15 mouse cellular contexts compared by ENCODE assay signal in the genomic region with DNA sequence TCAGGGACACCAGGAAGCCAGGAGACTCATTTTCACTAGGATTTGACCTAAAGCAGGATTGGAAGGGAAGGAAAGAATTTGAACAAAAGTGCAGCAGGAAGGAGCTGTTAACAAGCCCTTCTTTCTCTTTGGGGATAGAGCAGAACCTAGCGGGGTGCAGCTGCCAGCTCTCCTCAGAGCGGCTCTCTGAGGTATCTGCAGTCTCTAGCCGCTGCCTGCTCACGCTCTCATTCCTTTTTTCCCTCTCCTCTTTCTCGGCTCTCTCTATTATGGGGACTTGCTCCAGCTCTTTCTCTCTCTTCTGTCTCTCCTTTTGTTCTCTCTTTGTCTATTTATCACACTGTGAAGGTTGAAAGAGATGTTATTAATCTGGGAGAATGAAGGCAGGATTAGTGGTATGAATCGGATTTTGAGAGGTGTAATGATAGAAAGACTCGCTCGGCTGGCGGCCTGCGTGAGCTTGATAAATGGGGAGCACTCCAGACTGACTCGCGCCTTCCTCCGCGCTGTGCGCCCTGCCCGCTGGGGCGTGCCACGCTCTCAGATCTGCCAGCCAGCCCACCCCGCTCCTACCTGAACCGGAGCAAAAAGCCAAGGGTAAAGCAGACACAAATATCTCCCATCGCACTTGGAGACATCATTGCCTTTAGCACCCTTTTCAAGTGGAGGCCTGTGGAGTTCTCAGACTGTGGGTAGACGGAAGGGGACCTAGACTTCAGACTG. TPM values are rescaled to one million over a fixed set of nuclear protein-coding genes. Genes with fewer than 3 reads are reported as not detected.
DNase-seq lines count a peak whose midpoint lies in the region; ATAC-seq lines count a peak whose summit lies in the region.
"Had no signal": no experiment of that assay in that cellular context is flagged by ENCODE, and none has a peak within 500 bp of the region (broad histone marks: within the 10 kb centered on the region; RNA-seq: fewer than 3 reads in every experiment).

No protein-coding gene starts in this region.

- H3K36me3 ChIP-seq in forebrain, embryonic 14.5 days (ENCODE audit: control insufficient read depth, insufficient read depth, low read length), result 0 out of 2 replicates have a peak, but pooled peaks cover 4% of the 10 kb centered on the region
- H3K36me3 ChIP-seq in hindbrain, embryonic 16.5 days (ENCODE audit: control insufficient read depth, insufficient read depth, low read length), result no peaks in the 10 kb centered on the region; the same call in 1 of the 2 replicates
- H3K36me3 ChIP-seq in midbrain, embryonic 15.5 days (replicated peaks), result no peaks in the 10 kb centered on the region

- no peak for DNase-seq in frontal cortex, postnatal 14 days (ENCODE audit: low spot score in 2 of 2)
- DNase-seq in forebrain, embryonic 14.5 days (ENCODE audit: low spot score), result peak; percentile 64
- DNase-seq in ovary, postnatal 14 days (ENCODE audit: low spot score), result no peak
- DNase-seq in cerebellum, adult 9-11 months, result no peak
- DNase-seq in adrenal gland, postnatal 10 days, result no peak
- DNase-seq: cerebellum, adult 9-10 months; gastrocnemius, postnatal 14 days; layer of hippocampus, adult 9-11 months; left cerebral cortex, postnatal 4 days; lung, adult 2 months had no signal

- WGBS in forebrain, embryonic 14.5 days, result 12% methylated on average over 22 of the region's 22 CpGs
- 39% methylated on average over 22 of the region's 22 CpGs for WGBS in hindbrain, embryonic 16.5 days
- WGBS in midbrain, embryonic 15.5 days, result 17% methylated on average over 22 of the region's 22 CpGs

- peaks cover 14% of the 10 kb centered on the region for H3K4me1 ChIP-seq in forebrain, embryonic 14.5 days (ENCODE audit: control insufficient read depth, insufficient read depth, low read length)
- H3K4me1 ChIP-seq in hindbrain, embryonic 16.5 days (ENCODE audit: control insufficient read depth, insufficient read depth, low read depth, low read length), result peaks cover 12% of the 10 kb centered on the region
- peaks cover 22% of the 10 kb centered on the region for H3K4me1 ChIP-seq in midbrain, embryonic 15.5 days

- no peaks in the 10 kb centered on the region for H3K27me3 ChIP-seq in forebrain, embryonic 14.5 days (replicated peaks; ENCODE audit: control insufficient read depth, insufficient read depth, low read length)
- H3K27me3 ChIP-seq in hindbrain, embryonic 16.5 days (replicated peaks; ENCODE audit: control insufficient read depth, insufficient read depth, low read length), result no peaks in the 10 kb centered on the region
- H3K27me3 ChIP-seq in midbrain, embryonic 15.5 days (replicated peaks), result no peaks in the 10 kb centered on the region
- H3K27me3 ChIP-seq: heart, embryonic 12.5 days; Patski had no signal

- ATAC-seq in frontal cortex, adult (ENCODE audit: low TSS enrichment), result peak; percentile 52; the same call in 1 of the 2 replicates
- ATAC-seq in forebrain, embryonic 14.5 days, result peak; percentile 75
- peak; percentile 61 for ATAC-seq in hindbrain, embryonic 16.5 days
- peak; percentile 72 for ATAC-seq in midbrain, embryonic 15.5 days (replicated peaks)
- ATAC-seq: Patski had no signal

- H3K9ac ChIP-seq in forebrain, embryonic 14.5 days (ENCODE audit: low read length), result peak overlapping the region; percentile 42
- H3K9ac ChIP-seq in hindbrain, embryonic 16.5 days (ENCODE audit: low read depth, low read length), result peak overlapping the region; percentile 18; the same call in 1 of the 2 replicates
- H3K9ac ChIP-seq in midbrain, embryonic 15.5 days, result peak overlapping the region; percentile 26
- H3K9ac ChIP-seq: heart, embryonic 12.5 days had no signal

- H3K4me2 ChIP-seq in forebrain, embryonic 14.5 days (ENCODE audit: low read length), result peak overlapping the region; percentile 8; the same call in 1 of the 2 replicates
- 0 out of 2 replicates have a peak overlapping the region, but pooled peaks have one; percentile 8 for H3K4me2 ChIP-seq in hindbrain, embryonic 16.5 days (ENCODE audit: low read length)
- H3K4me2 ChIP-seq in midbrain, embryonic 15.5 days, result peak overlapping the region; percentile 25
- H3K4me2 ChIP-seq: heart, embryonic 12.5 days had no signal

- H3K9me3 ChIP-seq in forebrain, embryonic 14.5 days (replicated peaks; ENCODE audit: control insufficient read depth, low read length), result no peaks in the 10 kb centered on the region
- no peaks in the 10 kb centered on the region for H3K9me3 ChIP-seq in hindbrain, embryonic 16.5 days (ENCODE audit: control insufficient read depth, low read length)
- no peaks in the 10 kb centered on the region for H3K9me3 ChIP-seq in midbrain, embryonic 15.5 days
- H3K9me3 ChIP-seq: heart, embryonic 12.5 days had no signal

- peak overlapping the region; percentile 61 for H3K27ac ChIP-seq in forebrain, embryonic 14.5 days (ENCODE audit: low read depth, low read length)
- H3K27ac ChIP-seq in hindbrain, embryonic 16.5 days (ENCODE audit: low read depth, low read length), result peak overlapping the region; percentile 64
- H3K27ac ChIP-seq in midbrain, embryonic 15.5 days, result peak overlapping the region; percentile 76

- H3K4me3 ChIP-seq in forebrain, embryonic 14.5 days (ENCODE audit: low read depth, low read length), result no peak overlapping the region
- H3K4me3 ChIP-seq in hindbrain, embryonic 16.5 days (ENCODE audit: low read length), result no peak overlapping the region
- H3K4me3 ChIP-seq in midbrain, embryonic 15.5 days, result no peak overlapping the region
- H3K4me3 ChIP-seq: heart, embryonic 12.5 days had no signal

RNA-seq across cellular contexts. Expression of gene Dmap1, which starts 45.0 kb away (rescaled TPM):
- polyA plus RNA-seq in forebrain, embryonic 14.5 days (2014; fragmentation: Nextera tagmentation; extraction: Ambion mirVana), result 94.9 and 97.6 TPM in 2 replicates
- polyA plus RNA-seq in hindbrain, embryonic 16.5 days (2015; fragmentation: Nextera tagmentation; extraction: Ambion mirVana), result 77.7 and 80.5 TPM in 2 replicates
- 82.5 and 84.8 TPM in 2 replicates for polyA plus RNA-seq in midbrain, embryonic 15.5 days (2015; fragmentation: Nextera tagmentation; extraction: Ambion mirVana)
- 10 to 100 TPM; 25.6 to 29.6 TPM for total RNA-seq in adrenal gland, postnatal 10 days (2021)
